Mouse (Mus musculus): ENCODE data around the gene Coro6. TPM values are rescaled to one million over a fixed set of nuclear protein-coding genes. Genes with fewer than 3 reads are reported as not detected.

Coro6 gene
- polyA plus RNA-seq, 1 experiment = 0.33 TPM

DNA sequence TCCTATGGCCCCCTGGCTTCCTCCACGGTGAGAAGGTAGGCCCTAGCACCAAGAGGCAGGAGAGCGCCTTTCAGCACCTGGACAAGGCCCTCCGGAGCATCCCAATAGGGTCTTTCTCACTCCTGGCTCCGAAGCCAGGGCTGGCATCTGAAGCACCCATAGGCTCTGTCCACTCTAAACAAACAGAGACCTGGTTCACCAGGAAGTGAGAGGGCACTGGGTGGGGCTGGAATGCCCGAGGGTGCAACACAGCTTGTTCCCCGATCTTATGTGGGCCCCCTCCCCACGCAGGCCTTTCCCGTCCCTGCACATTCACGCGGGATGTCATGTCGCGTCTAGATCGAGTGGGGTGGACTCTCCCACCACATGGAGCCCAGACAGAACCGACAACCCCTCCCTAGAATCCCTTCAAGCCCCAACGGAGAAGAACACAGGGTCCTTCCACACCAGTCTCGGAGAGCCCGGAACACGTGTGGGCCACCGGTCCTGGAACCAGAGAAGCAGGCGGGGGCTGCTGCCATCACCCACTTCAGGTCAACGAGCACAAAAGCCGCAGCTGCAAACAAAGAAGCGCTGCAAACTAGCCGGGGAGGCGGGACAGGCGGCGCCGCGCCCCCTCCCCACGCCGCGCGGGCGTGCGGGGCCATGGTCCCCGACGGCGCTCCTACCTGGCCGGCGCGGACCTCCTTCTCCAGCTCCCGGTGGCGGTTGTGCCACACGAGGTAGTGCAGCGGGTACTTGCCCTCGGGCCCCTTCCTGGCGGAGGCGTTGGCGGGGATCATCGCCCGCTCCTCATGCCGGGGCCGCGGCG, 26.8 kb downstream of the Coro6 start:
- H3K27ac ChIP-seq (ENCODE audit: insufficient read depth, low read depth, low read length) = no peak overlapping the region
- no peak for TF ChIP-seq POLR2A (IDR thresholded peaks at IDR 0.05; ENCODE audit: low read depth, low read length)
- no peak for TF ChIP-seq CTCF (IDR thresholded peaks at IDR 0.05; ENCODE audit: extremely low read depth, insufficient read length, insufficient replicate concordance, low read depth, low read length)
- H3K36me3 ChIP-seq (ENCODE audit: control insufficient read depth, insufficient read depth, low read length) = no peaks in the 10 kb centered on the region
- no peaks in the 10 kb centered on the region for H3K27me3 ChIP-seq (ENCODE audit: control insufficient read depth, insufficient read depth, low read length)
- WGBS = 5% methylated on average over 55 of the region's 55 CpGs
- peak overlapping the region; percentile 63 for H3K4me3 ChIP-seq (ENCODE audit: low read depth, low read length)
- peaks cover 13% of the 10 kb centered on the region for H3K4me1 ChIP-seq (ENCODE audit: control insufficient read depth, insufficient read depth, insufficient read length, low read length)

DNA sequence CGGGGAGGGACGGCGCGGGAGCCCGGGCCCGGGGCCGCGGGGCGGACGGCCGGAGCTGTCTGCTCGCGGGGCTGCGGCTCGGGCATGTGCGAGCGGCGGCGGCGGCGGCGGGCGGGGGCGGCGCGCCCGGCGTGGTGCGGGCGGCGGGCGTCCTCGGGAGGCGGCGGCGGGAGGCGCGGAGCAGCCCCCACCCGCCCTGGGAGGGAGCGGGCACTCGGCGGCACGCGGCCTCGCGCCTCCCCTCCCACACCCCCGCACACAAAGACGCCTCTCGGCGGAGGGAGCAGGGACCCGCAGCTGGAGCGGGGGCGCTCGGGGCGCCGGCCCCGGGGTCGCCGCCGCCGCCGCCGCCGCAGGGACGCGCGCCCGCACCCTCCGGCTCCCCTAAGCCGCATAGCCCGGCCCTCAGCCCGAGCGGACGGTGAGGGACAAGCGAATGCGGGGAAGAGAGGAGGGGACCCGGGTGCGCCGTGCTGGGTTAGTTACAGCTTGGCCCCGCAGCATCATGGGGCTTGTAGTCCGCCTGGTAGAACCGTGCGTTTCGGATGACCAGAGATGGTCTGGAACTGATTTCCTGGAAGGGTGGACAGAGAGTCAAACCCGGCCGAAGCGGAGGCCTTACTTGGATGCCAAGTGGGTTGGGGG, 27.5 kb downstream of the Coro6 start, which contains the start of gene Ankrd13b:
Gene Ankrd13b (minus strand): TSS at position 88 of the 645 bp plus-strand sequence.
- Histone ChIP-seq H3K4me3 (ENCODE audit: low read depth, low read length) (peak within 1 kb of the TSS; percentile 63), H3K4me1 (ENCODE audit: control insufficient read depth, insufficient read depth, insufficient read length, low read length) (peaks cover 14% of the 10 kb centered on the region), H3K27ac (ENCODE audit: insufficient read depth, low read depth, low read length) (no peak within 1 kb of the TSS), H3K27me3 (ENCODE audit: control insufficient read depth, insufficient read depth, low read length) (no peaks in the 10 kb centered on the region), H3K36me3 (ENCODE audit: control insufficient read depth, insufficient read depth, low read length) (no peaks in the 10 kb centered on the region)
- TF ChIP-seq POLR2A (IDR thresholded peaks at IDR 0.05; ENCODE audit: low read depth, low read length) = no peak
- TF ChIP-seq CTCF (IDR thresholded peaks at IDR 0.05; ENCODE audit: extremely low read depth, insufficient read length, insufficient replicate concordance, low read depth, low read length) = no peak
- 1% methylated on average over 65 of the region's 87 CpGs for WGBS

DNA sequence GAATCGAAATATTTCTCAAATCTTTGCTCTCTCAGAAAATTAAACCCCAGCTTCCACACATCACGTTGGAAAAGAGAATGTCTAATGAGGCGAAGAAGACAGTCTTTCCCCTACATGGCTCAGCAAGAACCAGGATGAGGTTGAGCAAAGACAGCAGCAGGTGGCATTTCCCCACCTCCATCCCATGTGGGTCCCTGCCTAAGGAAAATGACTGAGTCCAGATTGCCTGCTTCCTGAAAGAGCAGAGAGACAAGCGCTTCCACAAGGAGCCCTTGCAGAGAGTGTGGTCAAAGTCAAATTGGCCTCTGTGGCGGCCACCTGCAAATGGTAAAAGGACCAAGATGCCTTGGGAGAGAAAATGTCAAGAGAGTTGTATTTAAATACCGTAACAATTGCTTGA, 28.2 kb downstream of the Coro6 start:
- no peak overlapping the region for H3K4me3 ChIP-seq (ENCODE audit: low read depth, low read length)
- H3K27ac ChIP-seq (ENCODE audit: insufficient read depth, low read depth, low read length) = no peak overlapping the region
- WGBS = 57% methylated on average over 6 of the region's 6 CpGs
- H3K27me3 ChIP-seq (ENCODE audit: control insufficient read depth, insufficient read depth, low read length) = no peaks in the 10 kb centered on the region
- peaks cover 19% of the 10 kb centered on the region for H3K4me1 ChIP-seq (ENCODE audit: control insufficient read depth, insufficient read depth, insufficient read length, low read length)
- TF ChIP-seq CTCF (IDR thresholded peaks at IDR 0.05; ENCODE audit: extremely low read depth, insufficient read length, insufficient replicate concordance, low read depth, low read length) (no peak), POLR2A (IDR thresholded peaks at IDR 0.05; ENCODE audit: low read depth, low read length) (no peak)
- no peaks in the 10 kb centered on the region for H3K36me3 ChIP-seq (ENCODE audit: control insufficient read depth, insufficient read depth, low read length)

DNA sequence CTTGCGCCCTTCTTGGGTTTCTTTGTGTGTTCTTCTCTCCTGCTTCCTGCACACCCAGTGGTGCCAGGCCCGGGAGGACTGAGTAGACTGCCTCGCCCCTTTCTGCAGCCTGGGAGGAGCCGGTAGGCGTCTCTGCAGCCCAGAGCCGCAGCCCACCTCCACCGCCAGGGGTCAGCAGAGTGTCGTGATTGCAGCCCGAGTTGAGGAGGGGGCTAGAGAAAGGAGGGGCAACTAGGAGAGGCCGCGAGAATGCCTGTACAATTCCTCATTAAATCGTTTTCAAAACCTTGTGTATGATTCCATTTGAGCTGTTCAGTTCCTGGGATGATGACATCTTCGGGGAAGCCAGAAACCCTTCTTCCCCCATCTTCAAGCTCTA, 28.9 kb downstream of the Coro6 start:
- H3K27ac ChIP-seq (ENCODE audit: insufficient read depth, low read depth, low read length) = peak overlapping the region; percentile 45
- H3K36me3 ChIP-seq (ENCODE audit: control insufficient read depth, insufficient read depth, low read length) = no peaks in the 10 kb centered on the region
- under 1% methylated on average over 13 of the region's 13 CpGs for WGBS
- TF ChIP-seq CTCF (IDR thresholded peaks at IDR 0.05; ENCODE audit: extremely low read depth, insufficient read length, insufficient replicate concordance, low read depth, low read length) (peak; percentile 99), POLR2A (IDR thresholded peaks at IDR 0.05; ENCODE audit: low read depth, low read length) (peak; percentile 27; the same call in 1 of the 2 replicates)
- H3K4me3 ChIP-seq (ENCODE audit: low read depth, low read length) = peak overlapping the region; percentile 45
- no peaks in the 10 kb centered on the region for H3K27me3 ChIP-seq (ENCODE audit: control insufficient read depth, insufficient read depth, low read length)
- H3K4me1 ChIP-seq (ENCODE audit: control insufficient read depth, insufficient read depth, insufficient read length, low read length) = peaks cover 22% of the 10 kb centered on the region

DNA sequence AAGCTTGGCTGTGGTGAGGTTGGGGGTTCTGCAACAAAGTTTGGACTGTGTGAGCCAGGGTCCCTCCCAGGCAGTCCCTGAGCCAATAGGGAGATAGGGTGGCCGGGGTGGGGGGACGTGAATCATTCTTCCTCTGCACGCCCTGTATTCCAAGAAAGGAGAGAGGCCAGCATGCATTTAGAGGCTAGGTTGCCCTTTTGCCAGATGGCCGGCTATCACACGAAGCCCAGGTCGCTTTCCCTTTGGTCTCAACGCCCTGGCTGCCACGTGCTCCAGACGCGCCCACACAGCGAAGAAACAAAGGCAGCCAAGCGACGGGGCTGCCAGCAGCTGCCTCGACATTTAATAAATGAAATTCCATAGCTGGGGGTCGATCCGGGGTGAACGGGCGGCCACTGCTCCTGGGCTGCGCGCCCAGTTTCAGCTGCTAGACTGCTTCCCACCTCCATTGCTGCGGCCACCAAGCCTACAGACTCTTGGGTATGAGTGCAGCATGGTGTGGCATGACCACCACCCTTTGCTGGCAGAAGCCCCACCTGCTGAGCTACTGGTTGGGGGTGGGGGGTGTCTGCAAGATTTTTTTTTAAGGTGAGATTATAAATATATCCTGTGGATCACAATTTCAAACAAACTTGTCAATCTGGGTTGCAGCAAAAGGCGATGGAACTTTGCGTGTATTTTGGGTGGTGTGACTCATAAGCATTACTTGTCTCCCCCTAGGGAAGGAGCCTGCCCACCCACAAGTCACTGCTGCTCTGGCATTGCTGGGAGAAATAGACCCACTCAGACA, 29.5 kb downstream of the Coro6 start:
- Histone ChIP-seq H3K27me3 (ENCODE audit: control insufficient read depth, insufficient read depth, low read length) (no peaks in the 10 kb centered on the region), H3K36me3 (ENCODE audit: control insufficient read depth, insufficient read depth, low read length) (no peaks in the 10 kb centered on the region), H3K4me3 (ENCODE audit: low read depth, low read length) (peak overlapping the region; percentile 45), H3K27ac (ENCODE audit: insufficient read depth, low read depth, low read length) (peak overlapping the region; percentile 45), H3K4me1 (ENCODE audit: control insufficient read depth, insufficient read depth, insufficient read length, low read length) (peaks cover 25% of the 10 kb centered on the region)
- TF ChIP-seq POLR2A (IDR thresholded peaks at IDR 0.05; ENCODE audit: low read depth, low read length) = no peak
- TF ChIP-seq CTCF (IDR thresholded peaks at IDR 0.05; ENCODE audit: extremely low read depth, insufficient read length, insufficient replicate concordance, low read depth, low read length) = no peak
- whole genome bisulfite sequencing = under 1% methylated on average over 23 of the region's 23 CpGs

DNA sequence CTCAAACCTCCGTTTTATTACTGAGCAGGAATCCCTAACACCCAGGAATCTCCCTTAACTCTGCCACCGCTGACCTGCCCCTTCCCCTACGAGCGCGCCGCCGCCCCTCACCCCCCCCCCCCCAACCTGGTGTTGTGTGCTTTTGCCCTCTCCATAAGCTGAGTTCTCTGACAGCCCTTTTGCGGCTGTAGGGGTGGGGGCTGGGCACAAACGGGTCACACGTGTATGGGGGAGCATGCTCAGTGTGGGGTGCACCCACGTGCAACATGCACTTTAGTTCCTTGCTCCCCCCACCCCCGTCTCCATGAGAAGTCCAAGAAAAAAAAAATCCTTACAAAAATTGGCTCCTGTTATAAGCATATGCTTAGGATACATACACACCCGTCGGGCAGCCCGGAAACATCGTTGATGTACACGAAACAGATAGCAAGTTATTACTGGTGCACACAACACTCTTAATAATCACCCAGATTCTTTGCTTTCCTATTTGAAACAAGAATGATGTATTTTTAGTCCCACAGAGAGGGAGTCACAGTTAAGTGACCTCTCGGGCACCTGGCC, 30.2 kb downstream of the Coro6 start:
- peak overlapping the region; percentile 49 for H3K27ac ChIP-seq (ENCODE audit: insufficient read depth, low read depth, low read length)
- peak overlapping the region; percentile 68 for H3K4me3 ChIP-seq (ENCODE audit: low read depth, low read length)
- no peaks in the 10 kb centered on the region for H3K36me3 ChIP-seq (ENCODE audit: control insufficient read depth, insufficient read depth, low read length)
- H3K4me1 ChIP-seq (ENCODE audit: control insufficient read depth, insufficient read depth, insufficient read length, low read length) = peaks cover 31% of the 10 kb centered on the region
- TF ChIP-seq CTCF (IDR thresholded peaks at IDR 0.05; ENCODE audit: extremely low read depth, insufficient read length, insufficient replicate concordance, low read depth, low read length) (no peak), POLR2A (IDR thresholded peaks at IDR 0.05; ENCODE audit: low read depth, low read length) (no peak)
- WGBS = under 1% methylated on average over 18 of the region's 18 CpGs
- H3K27me3 ChIP-seq (ENCODE audit: control insufficient read depth, insufficient read depth, low read length) = no peaks in the 10 kb centered on the region

Measured in small intestine, adult 2 months (tissue).